Mouse (Mus musculus): ENCODE results near the gene Prpf8. TPM values are rescaled to one million over a fixed set of nuclear protein-coding genes. Genes with fewer than 3 reads are reported as not detected.
"Not testable (repeated sequence)": the region's sequence is repeated elsewhere in the genome, so short reads cannot be mapped to it uniquely, and the experiment has no call there.

Prpf8 gene
- polyA plus RNA-seq, 1 experiment from 2014 or later, result 52.5 TPM

- Histone ChIP-seq H3K4me2 (replicated peaks) (no peak overlapping the region), H3K9ac (no peak overlapping the region), H3K4me3 (replicated peaks) (no peak overlapping the region), H3K4me1 (peaks cover 39% of the 10 kb centered on the region), H3K36me3 (no peaks in the 10 kb centered on the region), H3K27ac (replicated peaks) (no peak overlapping the region), H3K9me3 (replicated peaks) (no peaks in the 10 kb centered on the region), H3K27me3 (no peaks in the 10 kb centered on the region)
- WGBS, result 36% methylated on average over 5 of the region's 5 CpGs
- ATAC-seq (ENCODE audit: insufficient number of reproducible peaks, low FRiP score, low TSS enrichment, low read depth), result no peak
These were observed 63.1 kb downstream of the Prpf8 start for GRCm38 (mm10) chr11:75549658-75550111.

DNA sequence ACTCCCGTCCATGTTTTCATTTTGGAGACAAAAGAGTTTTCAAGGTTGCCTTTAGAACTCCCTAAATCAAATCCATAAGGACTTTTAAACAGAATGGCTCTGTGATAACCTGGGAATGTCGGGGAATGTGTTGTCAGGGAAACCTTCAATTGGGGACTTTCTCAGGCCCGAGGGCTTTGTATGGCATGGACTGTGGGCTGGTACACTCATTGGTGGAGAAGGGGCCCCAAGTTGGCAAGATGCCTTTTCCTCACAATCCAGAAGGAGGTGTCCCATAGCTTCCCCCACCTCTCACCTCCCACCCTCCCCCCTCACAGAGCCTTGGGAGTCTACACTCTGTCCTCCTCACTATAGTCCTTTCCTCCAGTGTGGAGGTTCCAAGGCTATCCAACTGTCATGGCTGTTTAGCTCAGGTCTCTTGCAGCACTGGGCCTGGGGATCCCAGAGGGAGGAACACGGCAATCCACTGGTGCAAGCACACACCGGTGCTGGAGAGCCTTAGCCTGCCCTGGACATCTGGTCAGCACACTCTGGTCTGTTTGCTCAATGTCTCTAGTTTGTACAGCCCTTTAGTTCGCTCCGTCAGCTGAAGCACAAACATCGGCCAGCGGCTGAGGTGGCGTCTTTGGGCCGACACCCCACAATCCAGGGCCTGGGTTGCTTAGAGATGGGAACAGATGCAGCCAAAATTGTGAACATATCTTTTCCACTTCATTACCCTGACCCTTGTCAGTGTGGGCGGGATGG is 63.8 kb downstream of the Prpf8 start:
- WGBS, result 57% methylated on average over 12 of the region's 12 CpGs
- peak overlapping the region; percentile 45 for H3K27ac ChIP-seq (replicated peaks)
- no peak overlapping the region for H3K4me2 ChIP-seq (replicated peaks)
- no peak overlapping the region for H3K9ac ChIP-seq
- no peaks in the 10 kb centered on the region for H3K27me3 ChIP-seq
- no peak overlapping the region for H3K4me3 ChIP-seq (replicated peaks)
- no peaks in the 10 kb centered on the region for H3K9me3 ChIP-seq (replicated peaks)
- H3K4me1 ChIP-seq, result peaks cover 39% of the 10 kb centered on the region
- no peaks in the 10 kb centered on the region for H3K36me3 ChIP-seq
- no peak for ATAC-seq (ENCODE audit: insufficient number of reproducible peaks, low FRiP score, low TSS enrichment, low read depth)

DNA sequence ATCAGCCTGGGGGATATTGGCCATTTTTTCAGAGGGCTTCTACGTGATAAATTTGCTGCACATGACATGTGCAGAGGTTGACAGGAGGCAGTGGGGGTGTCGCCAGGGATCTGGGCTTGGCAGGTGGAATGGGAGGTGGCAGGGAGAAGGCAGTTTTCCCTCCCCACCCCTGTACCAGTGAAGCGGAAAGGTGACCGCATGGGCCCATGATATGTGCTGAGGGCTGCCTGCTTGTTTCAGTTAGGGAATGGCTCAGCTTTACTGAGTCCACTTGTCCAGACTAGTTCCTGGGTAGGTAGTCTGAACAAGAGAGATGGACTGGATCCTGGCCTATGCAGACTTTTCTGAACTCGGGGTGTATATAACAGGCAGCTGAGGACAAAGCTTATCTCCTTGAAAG is 64.7 kb downstream of the Prpf8 start:
- no peak overlapping the region for H3K4me2 ChIP-seq (replicated peaks)
- H3K9ac ChIP-seq, result no peak overlapping the region
- H3K4me1 ChIP-seq, result peaks cover 39% of the 10 kb centered on the region
- ATAC-seq (ENCODE audit: insufficient number of reproducible peaks, low FRiP score, low TSS enrichment, low read depth), result no peak
- no peaks in the 10 kb centered on the region for H3K27me3 ChIP-seq
- no peaks in the 10 kb centered on the region for H3K36me3 ChIP-seq
- H3K4me3 ChIP-seq (replicated peaks), result no peak overlapping the region
- H3K27ac ChIP-seq (replicated peaks), result peak overlapping the region; percentile 80; the same call in 1 of the 2 replicates
- 83% methylated on average over 5 of the region's 5 CpGs for WGBS
- H3K9me3 ChIP-seq (replicated peaks), result no peaks in the 10 kb centered on the region

DNA sequence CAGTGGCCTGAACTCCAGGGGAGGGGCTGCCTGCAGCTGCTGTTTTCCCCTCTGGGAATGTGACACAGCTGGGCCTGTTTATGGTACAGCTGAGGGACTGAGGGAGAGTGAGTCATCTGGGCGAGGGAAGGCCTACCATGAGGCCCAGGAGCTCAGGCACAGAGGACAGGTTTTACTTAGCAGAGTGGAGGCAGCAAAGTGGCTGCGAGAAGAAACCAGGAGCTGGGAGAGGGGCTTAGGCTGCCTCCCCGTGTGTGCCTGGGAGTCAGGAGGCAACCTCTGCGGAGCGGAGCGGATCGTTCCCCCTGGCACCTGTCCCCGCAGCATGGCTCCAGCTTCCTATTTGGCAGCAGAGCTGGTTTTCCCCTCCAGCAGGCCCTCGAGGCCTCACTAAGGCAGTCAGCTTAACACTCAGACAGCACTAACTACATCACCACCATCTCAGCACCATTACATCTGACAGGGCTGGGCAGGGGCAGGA is 65.4 kb downstream of the Prpf8 start:
- Histone ChIP-seq H3K4me1 (peaks cover 39% of the 10 kb centered on the region), H3K27ac (replicated peaks) (peak overlapping the region; percentile 80), H3K4me3 (replicated peaks) (no peak overlapping the region), H3K4me2 (replicated peaks) (peak overlapping the region; percentile 17; the same call in 1 of the 2 replicates), H3K27me3 (no peaks in the 10 kb centered on the region), H3K9me3 (replicated peaks) (no peaks in the 10 kb centered on the region), H3K36me3 (no peaks in the 10 kb centered on the region), H3K9ac (no peak overlapping the region)
- WGBS, result 36% methylated on average over 9 of the region's 9 CpGs
- ATAC-seq (ENCODE audit: insufficient number of reproducible peaks, low FRiP score, low TSS enrichment, low read depth), result peak; percentile 64; the same call in 1 of the 2 replicates

DNA sequence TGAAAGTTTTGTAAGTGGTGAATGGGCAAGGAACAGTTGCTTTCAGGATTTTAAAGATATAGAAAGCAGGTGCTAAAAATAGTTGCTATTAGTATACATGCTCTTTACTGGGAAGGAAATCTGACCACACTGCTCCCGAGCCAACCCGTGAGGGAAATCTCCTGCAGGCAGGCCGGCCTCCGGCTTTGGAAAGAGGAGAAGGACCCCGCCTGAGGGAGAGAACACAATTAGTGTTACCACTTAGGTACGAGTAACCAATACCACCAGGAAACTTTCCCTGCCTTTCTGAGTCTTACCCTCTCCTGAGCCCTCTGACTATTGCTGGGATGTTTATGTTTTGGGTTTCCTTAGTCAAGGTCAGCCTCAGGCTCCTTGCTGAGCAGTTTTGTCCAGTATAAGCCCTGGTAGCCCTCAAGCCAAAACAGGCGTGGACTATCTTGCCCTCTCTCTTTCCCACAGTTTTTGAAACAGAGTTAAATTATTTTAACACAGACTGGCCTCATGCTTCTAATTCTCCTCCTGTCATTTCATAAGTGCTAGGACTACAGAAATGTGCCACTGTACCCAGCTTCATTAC is 66.4 kb downstream of the Prpf8 start:
- H3K27me3 ChIP-seq, result no peaks in the 10 kb centered on the region
- peak overlapping the region; percentile 80 for H3K27ac ChIP-seq (replicated peaks)
- H3K4me2 ChIP-seq (replicated peaks), result no peak overlapping the region
- H3K4me3 ChIP-seq (replicated peaks), result no peak overlapping the region
- ATAC-seq (ENCODE audit: insufficient number of reproducible peaks, low FRiP score, low TSS enrichment, low read depth), result no peak
- no peaks in the 10 kb centered on the region for H3K9me3 ChIP-seq (replicated peaks)
- H3K9ac ChIP-seq, result no peak overlapping the region
- 28% methylated on average over 7 of the region's 7 CpGs for WGBS
- H3K4me1 ChIP-seq, result peaks cover 39% of the 10 kb centered on the region
- H3K36me3 ChIP-seq, result no peaks in the 10 kb centered on the region; the same call in 1 of the 2 replicates

GRCm38 (mm10) chr11:75556006-75556405 is 69.4 kb downstream of the Prpf8 start:
- peaks cover 25% of the 10 kb centered on the region for H3K4me1 ChIP-seq
- H3K27ac ChIP-seq (replicated peaks); H3K36me3 ChIP-seq; H3K4me2 ChIP-seq (replicated peaks); H3K27me3 ChIP-seq; H3K9ac ChIP-seq; H3K4me3 ChIP-seq (replicated peaks); H3K9me3 ChIP-seq (replicated peaks); ATAC-seq (ENCODE audit: insufficient number of reproducible peaks, low FRiP score, low TSS enrichment, low read depth): not testable (repeated sequence)
- 92% methylated on average over 6 of the region's 6 CpGs for WGBS

GRCm38 (mm10) chr11:75557142-75557541 is 70.5 kb downstream of the Prpf8 start:
- WGBS, result 54% methylated on average over 6 of the region's 6 CpGs
- no peak overlapping the region for H3K4me2 ChIP-seq (replicated peaks)

GRCm38 (mm10) chr11:75558101-75558500 is 71.5 kb downstream of the Prpf8 start:
- Histone ChIP-seq H3K4me3 (replicated peaks) (no peak overlapping the region), H3K4me2 (replicated peaks) (no peak overlapping the region), H3K27me3 (no peaks in the 10 kb centered on the region), H3K27ac (replicated peaks) (no peak overlapping the region), H3K9me3 (replicated peaks) (no peaks in the 10 kb centered on the region), H3K36me3 (no peaks in the 10 kb centered on the region; the same call in 1 of the 2 replicates), H3K9ac (no peak overlapping the region), H3K4me1 (peaks cover 6% of the 10 kb centered on the region; the same call in 1 of the 2 replicates)
- ATAC-seq (ENCODE audit: insufficient number of reproducible peaks, low FRiP score, low TSS enrichment, low read depth), result no peak
- 75% methylated on average over 1 of the region's 1 CpGs for WGBS

More at GRCm38 (mm10) chr11:75557142-75557541, 70.5 kb downstream of the Prpf8 start:
- H3K4me3 ChIP-seq (replicated peaks), result no peak overlapping the region
- no peak overlapping the region for H3K9ac ChIP-seq
- no peak for ATAC-seq (ENCODE audit: insufficient number of reproducible peaks, low FRiP score, low TSS enrichment, low read depth)
- H3K27ac ChIP-seq (replicated peaks), result no peak overlapping the region
- H3K36me3 ChIP-seq, result no peaks in the 10 kb centered on the region; the same call in 1 of the 2 replicates
- H3K9me3 ChIP-seq (replicated peaks), result no peaks in the 10 kb centered on the region
- H3K27me3 ChIP-seq, result no peaks in the 10 kb centered on the region
- H3K4me1 ChIP-seq, result peaks cover 16% of the 10 kb centered on the region

MicroRNAs encoded within 50 kb of the gene (microRNA counts, 519-probe panel; counts per million panel counts)
- 3,796 counts per million, percentile 89 among the panel's probes with 10 or more counts for microRNA mmu-miR-22

Small RNA genes within 50 kb of the gene (microRNA-seq; reads per million reads assigned to microRNA genes)
- gene Mir22 (ENCODE audit: borderline number of aligned reads), result 5,057 reads per million, percentile 90 among the genes with 10 or more reads in this experiment
- gene Mir3971 (ENCODE audit: borderline number of aligned reads), result not detected

Other genes starting within 250 kb of the Prpf8 start
- gene Rpa1, start 138.5 kb upstream of the Prpf8 start, polyA plus RNA-seq (2015; fragmentation: Nextera tagmentation; extraction: Ambion mirVana), result 92.7 and 96.4 TPM in 2 replicates
- 13.2 and 13.8 TPM in 2 replicates for gene Smyd4, start 138.4 kb upstream of the Prpf8 start, polyA plus RNA-seq (2015; fragmentation: Nextera tagmentation; extraction: Ambion mirVana)
- 393 and 406 TPM in 2 replicates for gene Serpinf1, start 64.1 kb upstream of the Prpf8 start, polyA plus RNA-seq (2015; fragmentation: Nextera tagmentation; extraction: Ambion mirVana)
- gene Serpinf2, start 47.2 kb upstream of the Prpf8 start, polyA plus RNA-seq (2015; fragmentation: Nextera tagmentation; extraction: Ambion mirVana), result 0.09 TPM in 1 of 2 replicates, not detected in the other
- 6.3 and 7.4 TPM in 2 replicates for gene Wdr81, start 32.1 kb upstream of the Prpf8 start, polyA plus RNA-seq (2015; fragmentation: Nextera tagmentation; extraction: Ambion mirVana)
- gene Tlcd2, start 25.1 kb upstream of the Prpf8 start, polyA plus RNA-seq (2015; fragmentation: Nextera tagmentation; extraction: Ambion mirVana), result 35.1 and 38.0 TPM in 2 replicates
- 0.73 and 1.0 TPM in 2 replicates for gene Rilp, start 23.3 kb downstream of the Prpf8 start, polyA plus RNA-seq (2015; fragmentation: Nextera tagmentation; extraction: Ambion mirVana)
- 8.0 and 8.1 TPM in 2 replicates for gene Scarf1, start 26.7 kb downstream of the Prpf8 start, polyA plus RNA-seq (2015; fragmentation: Nextera tagmentation; extraction: Ambion mirVana)
- 5.5 and 5.7 TPM in 2 replicates for gene Slc43a2, start 44.9 kb downstream of the Prpf8 start, polyA plus RNA-seq (2015; fragmentation: Nextera tagmentation; extraction: Ambion mirVana)
- 73.0 and 79.3 TPM in 2 replicates for gene Pitpna, start 101.3 kb downstream of the Prpf8 start, polyA plus RNA-seq (2015; fragmentation: Nextera tagmentation; extraction: Ambion mirVana)
- 25.7 and 31.9 TPM in 2 replicates for gene Inpp5k, start 144.2 kb downstream of the Prpf8 start, polyA plus RNA-seq (2015; fragmentation: Nextera tagmentation; extraction: Ambion mirVana)
- gene Myo1c, start 163.7 kb downstream of the Prpf8 start, polyA plus RNA-seq (2015; fragmentation: Nextera tagmentation; extraction: Ambion mirVana), result 56.1 and 65.3 TPM in 2 replicates
- 105 and 112 TPM in 2 replicates for gene Crk, start 192.4 kb downstream of the Prpf8 start, polyA plus RNA-seq (2015; fragmentation: Nextera tagmentation; extraction: Ambion mirVana)
- gene Ywhae, start 246.1 kb downstream of the Prpf8 start, polyA plus RNA-seq (2015; fragmentation: Nextera tagmentation; extraction: Ambion mirVana), result 742 and 749 TPM in 2 replicates

All from embryonic facial prominence, embryonic 15.5 days (tissue).